Mouse (Mus musculus) gastrocnemius, postnatal 36 days (tissue): Measurements from ENCODE around the gene Park7. TPM values are rescaled to one million over a fixed set of nuclear protein-coding genes. Genes with fewer than 3 reads are reported as not detected.
"Not testable (repeated sequence)": the region's sequence is repeated elsewhere in the genome, so short reads cannot be mapped to it uniquely, and the experiment has no call there.

ENCODE experiments used
- DNase-seq, 2 experiments: peaks; one replicate each; pipeline ENCODE4 v3.0.0; 2022
- intact Hi-C: fragments of 180-260 bp; cut with DNase I; formaldehyde crosslinking; loops from one replicate; pipeline ENCODE4 v1.15.1; 2025
- total RNA-seq, 2 experiments: library from RNA; stranded (reverse); gene quantifications; 2 replicates each; pipeline ENCODE4 v1.2.3; 2021

The Park7 gene
- total RNA-seq, 2 experiments from 2014 or later: 795 to 846 TPM

DNA sequence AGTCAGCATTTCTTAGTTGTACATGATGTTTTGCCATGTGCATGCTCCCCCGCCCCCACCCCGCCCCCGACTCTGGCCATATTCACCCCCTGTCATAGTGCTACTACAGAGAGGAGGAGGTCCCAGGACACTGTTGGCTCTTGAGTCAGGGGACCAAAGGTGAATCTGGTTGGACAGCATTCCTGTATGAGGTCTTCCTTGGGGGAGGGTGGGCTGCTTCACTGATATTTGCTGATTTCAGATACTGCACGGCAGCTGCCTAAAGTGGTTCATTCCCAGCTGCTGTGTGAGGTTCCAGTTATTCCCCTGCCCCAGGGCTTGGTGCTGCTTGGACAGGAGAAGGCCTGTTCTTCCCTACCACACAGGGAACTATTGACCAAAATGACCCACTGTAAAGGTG, 25.7 kb downstream of the Park7 start:
- DNase-seq: no peak
- intact Hi-C loops: no loop called here

- no peak for DNase-seq
- intact Hi-C loops: no loop called here
Measured at GRCm38 (mm10) chr4:150887903-150888302, 26.3 kb downstream of the Park7 start.

- DNase-seq: no peak
- intact Hi-C loops: no loop called here
Measured at GRCm38 (mm10) chr4:150882632-150883031, 31.6 kb downstream of the Park7 start.

DNA sequence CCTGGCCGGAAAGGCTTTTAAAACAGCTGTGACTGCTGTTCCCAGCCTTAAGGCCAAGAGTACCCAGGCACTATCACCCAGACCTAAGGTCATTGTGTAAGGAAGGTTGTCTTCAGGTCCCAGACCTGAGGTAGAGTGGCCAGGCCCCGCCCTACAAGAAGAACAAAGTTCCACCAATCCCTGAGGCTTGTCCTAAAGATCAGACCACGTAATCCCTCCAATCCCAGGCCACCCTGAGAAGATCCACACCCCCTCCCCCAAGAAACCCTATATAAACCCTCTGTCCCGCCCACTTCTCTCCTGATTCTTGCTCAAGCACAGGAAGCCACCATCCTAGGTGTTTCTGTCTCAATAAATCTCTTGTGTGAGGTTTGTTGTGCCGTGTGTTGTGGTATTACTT, 33.9 kb downstream of the Park7 start:
- intact Hi-C loops: no loop called here

DNA sequence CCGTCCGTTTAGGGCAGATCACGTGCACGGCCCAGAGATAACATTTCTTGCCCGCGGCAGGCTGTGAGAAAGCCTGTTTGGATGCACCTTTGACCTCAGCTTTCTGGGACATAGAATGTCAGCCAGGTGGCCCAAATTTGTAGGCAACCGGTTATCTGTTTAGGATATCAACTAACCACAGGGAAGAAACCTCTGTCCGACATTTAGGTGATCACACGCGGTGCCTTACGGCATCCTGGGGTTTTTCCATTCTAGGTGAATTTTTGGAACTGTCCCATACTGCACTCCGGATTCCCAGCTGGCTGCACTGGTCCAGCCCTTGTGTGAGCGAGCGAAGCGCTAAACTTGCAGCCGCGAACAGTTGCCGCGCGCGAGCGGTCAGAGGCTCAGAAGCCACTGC, 34.6 kb downstream of the Park7 start:
- DNase-seq: no peak
- intact Hi-C loops: no loop called here

More for the DNA sequence above, 33.9 kb downstream of the Park7 start:
- no peak for DNase-seq

DNA sequence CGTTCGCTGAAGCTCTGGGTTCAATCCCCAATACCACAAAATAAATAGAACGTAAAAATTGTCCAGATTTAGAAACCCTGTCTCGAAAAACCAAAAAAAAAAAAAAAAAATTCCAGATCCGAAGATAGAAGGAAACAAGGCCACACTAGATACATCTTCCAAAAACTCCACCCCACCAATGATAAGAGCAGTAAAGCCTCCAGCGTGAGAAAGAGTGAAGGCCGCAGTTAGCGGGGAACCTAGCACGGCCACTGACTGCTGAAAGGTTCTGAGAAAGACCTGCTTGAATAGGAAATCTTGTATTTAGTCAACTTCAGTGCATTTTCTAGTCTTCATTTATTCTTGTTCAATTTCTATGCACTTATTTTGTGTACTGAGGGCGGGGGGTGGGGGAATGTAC, 38.8 kb downstream of the Park7 start:
- DNase-seq: no peak

GRCm38 (mm10) chr4:150874416-150874815, 39.8 kb downstream of the Park7 start:
- DNase-seq, intact Hi-C loops: not testable (repeated sequence)

More for the DNA sequence above, 38.8 kb downstream of the Park7 start:
- intact Hi-C loops: no loop called here

DNA sequence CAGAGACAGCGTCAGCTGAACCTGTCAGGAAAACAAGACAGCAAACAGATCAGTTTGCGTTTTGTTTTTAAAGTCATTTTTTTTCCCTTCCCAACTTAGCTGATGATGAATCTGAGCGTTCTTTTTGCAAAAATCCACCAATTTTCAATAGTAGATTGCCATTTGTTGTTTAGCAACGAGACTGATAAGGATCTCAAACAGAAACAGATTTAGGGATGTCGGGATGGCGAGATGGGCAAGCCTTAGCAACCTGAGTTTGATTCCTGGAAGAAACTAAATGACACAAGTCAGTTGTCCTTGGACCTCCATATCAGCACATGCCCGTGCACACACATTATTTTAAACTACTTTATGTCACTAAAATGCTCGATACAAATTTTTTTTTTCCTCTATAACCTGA, 41.6 kb downstream of the Park7 start:
- intact Hi-C loops: no loop called here
- no peak for DNase-seq

DNA sequence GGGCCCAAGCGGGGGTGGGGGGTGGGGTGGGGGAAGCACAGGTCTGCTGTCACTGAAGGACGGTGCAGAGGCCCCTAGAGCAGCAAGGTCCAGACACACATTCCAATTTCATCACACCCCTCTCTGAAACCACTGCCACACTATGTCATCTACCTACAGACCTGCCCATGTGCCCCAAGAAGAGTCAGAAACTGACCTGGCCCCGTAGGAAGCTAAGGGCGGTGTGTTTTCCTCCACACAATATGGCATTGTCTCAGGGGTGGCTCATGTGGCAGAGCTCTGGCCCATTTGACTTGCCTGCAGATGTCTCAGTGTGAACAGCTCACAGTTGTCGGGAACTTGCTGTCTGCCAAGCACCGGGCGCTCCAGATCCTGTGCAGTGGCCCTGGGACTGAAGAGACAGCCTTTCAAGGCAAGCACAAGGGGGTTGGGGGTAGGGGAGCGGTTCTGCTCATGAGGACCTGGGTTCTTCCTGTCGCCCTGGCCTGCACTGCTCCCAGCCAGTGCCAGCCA, 42.0 kb downstream of the Park7 start:
- DNase-seq: peak; percentile 56 to 61
- intact Hi-C loops: no loop called here

DNA sequence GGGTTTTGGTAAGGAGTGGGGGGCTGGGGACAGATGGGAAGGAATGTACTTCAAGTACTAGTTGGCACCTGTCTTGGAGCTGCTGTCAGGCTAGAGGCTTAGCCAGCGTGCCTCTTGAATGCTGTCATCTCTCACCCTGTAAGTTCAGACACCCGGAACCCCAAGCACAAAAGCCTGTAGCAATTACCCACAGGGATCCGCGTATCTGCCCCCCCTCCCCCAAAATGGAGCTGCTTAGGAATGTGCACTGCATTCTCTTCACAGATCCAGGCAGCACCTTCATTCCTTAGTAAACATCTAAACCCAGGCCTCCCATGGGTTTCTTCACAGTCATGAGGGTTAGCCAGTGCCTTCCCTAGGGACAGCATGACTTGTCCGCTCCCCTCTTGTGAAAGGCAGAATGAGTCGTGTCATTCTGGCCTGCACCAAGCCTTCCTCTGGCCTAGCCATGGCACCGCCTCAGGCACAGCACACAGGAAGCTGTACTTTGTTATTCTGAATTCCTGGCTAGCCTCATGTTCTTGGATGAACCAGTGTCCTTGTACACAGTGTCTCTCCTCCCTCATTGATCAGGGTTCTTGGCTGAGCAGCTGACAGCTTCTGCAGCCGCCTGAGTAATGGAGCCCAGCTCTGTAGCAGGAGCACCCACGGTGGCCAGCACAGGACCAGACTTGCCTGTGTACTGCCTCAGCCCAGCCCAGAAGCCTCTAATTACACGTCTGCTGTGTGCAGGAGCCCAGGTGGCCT, 42.7 kb downstream of the Park7 start:
- intact Hi-C loops: no loop called here

DNA sequence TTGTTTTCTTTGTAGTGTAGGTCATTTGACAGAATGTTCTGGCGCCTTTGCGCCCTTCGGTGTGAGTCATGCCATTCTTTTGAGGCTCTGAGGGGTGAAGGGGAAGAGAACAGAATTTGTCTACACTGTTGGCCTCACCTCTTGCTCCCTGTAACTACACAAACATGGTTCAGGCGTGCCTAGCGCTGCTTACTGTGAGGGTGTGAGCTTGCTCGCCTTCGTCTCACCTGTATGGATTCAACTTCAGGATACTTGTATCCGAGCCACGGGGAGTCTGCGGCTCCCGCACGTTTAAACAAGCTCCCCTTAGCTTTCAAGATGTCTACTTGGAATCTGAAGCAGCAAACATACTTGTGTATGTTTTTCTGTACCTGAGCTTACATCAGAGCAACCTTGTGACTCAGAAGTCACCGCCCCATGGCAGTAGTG, 43.3 kb downstream of the Park7 start:
- intact Hi-C loops: no loop called here
- no peak for DNase-seq

More for the DNA sequence above, 42.7 kb downstream of the Park7 start:
- peak in 1 of 2 experiments; percentile 71 for DNase-seq

DNA sequence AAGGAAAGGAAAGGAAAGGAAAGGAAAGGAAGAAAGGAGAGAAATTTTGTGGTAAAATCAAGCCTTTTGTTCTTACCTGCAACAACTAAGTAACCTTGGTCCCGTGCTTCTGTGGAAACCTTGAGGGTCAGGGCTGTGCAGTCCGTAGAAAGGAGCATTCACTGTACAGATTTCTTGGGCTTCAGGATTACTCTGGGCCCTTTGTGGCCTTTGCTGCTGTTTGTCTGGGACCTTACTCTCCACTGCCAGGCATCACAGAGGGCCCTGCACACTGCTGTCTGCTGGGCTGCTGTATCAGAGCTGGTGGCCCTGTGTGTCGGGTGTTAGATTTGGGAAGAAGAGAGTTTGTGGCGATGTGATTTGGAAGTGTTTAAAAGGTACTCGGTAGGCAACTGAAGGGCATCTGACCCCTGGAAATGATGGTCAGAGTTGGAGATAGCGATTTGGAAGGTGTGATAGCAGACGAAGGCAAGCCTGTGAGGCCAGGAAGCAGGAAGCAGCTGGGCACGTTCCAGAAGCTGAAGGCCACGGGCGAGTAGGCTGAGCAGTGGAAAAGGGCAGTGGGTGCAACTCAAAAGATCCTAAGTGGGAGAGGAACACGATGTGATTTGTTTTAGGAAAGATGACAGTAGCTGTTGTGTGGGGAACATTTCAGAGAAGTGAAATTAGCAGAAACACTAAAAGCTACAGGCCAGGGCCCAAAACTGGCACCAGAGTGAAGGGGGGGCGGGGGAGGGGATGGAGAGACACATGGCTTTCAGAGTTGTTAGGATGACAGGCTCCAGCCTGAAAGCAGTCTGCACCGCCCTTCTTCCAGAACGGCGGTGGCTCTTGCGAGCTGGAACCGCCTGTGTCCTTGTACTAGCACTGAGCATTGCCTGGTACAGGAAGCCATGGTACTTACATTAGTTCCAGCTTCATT, 44.7 kb downstream of the Park7 start:
- DNase-seq: no peak
- intact Hi-C loops: no loop called here

DNA sequence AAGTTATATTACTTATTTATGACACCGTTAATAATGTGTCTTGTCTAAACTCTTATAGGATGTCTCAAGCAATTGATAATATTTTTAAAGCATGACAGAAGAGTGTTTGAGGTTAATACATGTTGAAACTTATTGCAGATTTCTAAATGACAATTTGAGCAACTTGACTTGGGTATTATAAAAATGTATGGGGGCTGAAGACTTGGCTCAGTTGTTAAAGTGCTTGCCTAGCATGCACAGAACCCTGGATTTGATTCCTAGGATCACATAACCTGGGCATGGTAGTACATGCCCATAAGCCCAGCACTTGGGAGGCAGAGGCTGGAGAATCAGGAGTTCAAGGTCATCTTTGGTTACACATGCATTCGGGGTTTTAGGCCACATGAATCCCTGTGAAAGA, 45.4 kb downstream of the Park7 start:
- intact Hi-C loops: no loop called here
- no peak for DNase-seq

DNA sequence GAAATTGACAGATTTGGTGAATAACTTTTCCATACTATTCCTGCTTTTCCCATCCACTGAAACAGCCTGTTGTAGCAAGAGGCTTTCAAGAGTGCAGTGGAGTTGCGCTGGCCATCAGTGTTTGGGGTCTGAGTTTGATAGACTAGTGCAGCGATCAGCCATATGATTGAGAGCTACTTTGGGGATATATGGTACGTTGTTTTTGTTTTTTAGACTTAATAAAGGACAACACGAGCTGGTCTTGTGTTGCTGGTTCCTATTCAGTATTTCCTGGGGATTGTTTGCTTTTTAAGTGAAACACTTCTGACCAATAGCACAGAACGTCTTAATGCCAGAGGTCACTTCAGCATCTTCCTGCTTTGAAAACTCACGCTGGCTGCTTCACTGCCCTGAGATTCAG, 46.1 kb downstream of the Park7 start:
- DNase-seq: no peak
- intact Hi-C loops: no loop called here

DNA sequence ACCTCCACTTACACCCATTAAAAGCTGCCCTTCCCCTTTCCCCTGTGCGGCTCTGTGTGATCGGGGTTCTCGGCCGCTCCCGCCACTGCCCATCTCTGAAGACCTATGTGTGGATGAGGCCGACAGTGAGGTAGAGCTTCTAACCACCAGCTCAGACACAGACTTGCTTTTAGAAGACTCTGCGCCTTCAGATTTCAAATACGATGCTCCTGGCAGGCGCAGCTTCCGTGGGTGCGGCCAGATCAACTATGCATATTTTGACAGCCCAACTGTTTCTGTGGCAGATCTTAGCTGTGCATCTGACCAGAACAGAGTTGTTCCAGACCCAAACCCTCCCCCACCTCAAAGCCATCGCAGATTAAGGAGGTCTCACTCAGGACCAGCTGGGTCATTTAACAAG, 47.7 kb downstream of the Park7 start:
- intact Hi-C loops: no loop called here
- no peak for DNase-seq

- intact Hi-C loops: no loop called here
- DNase-seq: no peak
Measured at GRCm38 (mm10) chr4:150866069-150866468, 48.2 kb downstream of the Park7 start.

DNA sequence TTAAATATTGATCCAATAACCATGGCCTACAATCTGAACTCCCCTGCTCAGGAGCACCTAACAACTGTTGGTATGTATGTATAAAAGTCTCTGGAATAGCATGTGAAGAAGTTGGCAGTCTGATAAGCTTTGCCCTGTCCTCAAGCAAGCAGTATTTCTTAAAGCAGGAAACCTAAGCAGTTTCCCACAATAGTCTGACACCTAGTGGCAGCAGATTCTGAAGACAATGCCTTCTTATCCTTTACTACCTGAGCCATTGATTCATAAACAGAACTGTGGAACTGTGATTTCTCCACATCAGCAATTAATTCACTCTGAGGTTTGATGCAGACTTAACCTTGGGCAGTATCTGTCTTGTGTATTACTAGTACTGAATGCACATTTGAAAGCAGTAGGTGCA, 48.9 kb downstream of the Park7 start:
- DNase-seq: no peak
- intact Hi-C loops: no loop called here

GRCm38 (mm10) chr4:150862626-150863375, 51.4 kb downstream of the Park7 start:
- intact Hi-C loops: no loop called here
- no peak for DNase-seq

- DNase-seq: no peak
- intact Hi-C loops: no loop called here
Measured at GRCm38 (mm10) chr4:150861161-150861560, 53.1 kb downstream of the Park7 start.

GRCm38 (mm10) chr4:150860526-150860925, 53.7 kb downstream of the Park7 start:
- intact Hi-C loops: no loop called here
- DNase-seq: no peak

- intact Hi-C loops: loop anchor here (5.0 kb wide), 1 partner anchor 42 kb away; no protein-coding TSS in a partner anchor
- DNase-seq: no peak
Measured at GRCm38 (mm10) chr4:150855346-150855745, 58.9 kb downstream of the Park7 start.
